Mouse (Mus musculus): ENCODE measurements around the gene Sbds.
"Not testable (repeated sequence)": the region's sequence is repeated elsewhere in the genome, so short reads cannot be mapped to it uniquely, and the experiment has no call there.

Sbds gene

GRCm38 (mm10) chr5:130255799-130256525 is 632 bp upstream of the Sbds start:
- not testable (repeated sequence) for DNase-seq (ENCODE audit: low spot score)

GRCm38 (mm10) chr5:130254164-130255016 is 940 bp downstream of the Sbds start:
- no peak for DNase-seq (ENCODE audit: low spot score)

GRCm38 (mm10) chr5:130247823-130248222 is 7.5 kb downstream of the Sbds start:
- DNase-seq (ENCODE audit: low spot score), result no peak

GRCm38 (mm10) chr5:130241426-130241825 is 13.9 kb downstream of the Sbds start:
- DNase-seq (ENCODE audit: low spot score), result no peak

- DNase-seq (ENCODE audit: low spot score), result no peak
These were observed 15.5 kb downstream of the Sbds start for GRCm38 (mm10) chr5:130239856-130240255.

GRCm38 (mm10) chr5:130239236-130239635 is 16.1 kb downstream of the Sbds start:
- no peak for DNase-seq (ENCODE audit: low spot score)

GRCm38 (mm10) chr5:130236302-130236701 is 19.0 kb downstream of the Sbds start:
- DNase-seq (ENCODE audit: low spot score), result no peak

- DNase-seq (ENCODE audit: low spot score), result no peak
These were observed 27.2 kb downstream of the Sbds start for GRCm38 (mm10) chr5:130228120-130228519.

GRCm38 (mm10) chr5:130226790-130227189 is 28.5 kb downstream of the Sbds start:
- DNase-seq (ENCODE audit: low spot score), result no peak

GRCm38 (mm10) chr5:130222146-130223004 is 33.0 kb downstream of the Sbds start:
- DNase-seq (ENCODE audit: low spot score), result peak; percentile 75

GRCm38 (mm10) chr5:130221760-130222145 is 33.6 kb downstream of the Sbds start:
- DNase-seq (ENCODE audit: low spot score), result no peak

GRCm38 (mm10) chr5:130221316-130221715 is 34.0 kb downstream of the Sbds start:
- no peak for DNase-seq (ENCODE audit: low spot score)

- DNase-seq (ENCODE audit: low spot score), result no peak
These were observed 37.0 kb downstream of the Sbds start for GRCm38 (mm10) chr5:130218336-130218735.

GRCm38 (mm10) chr5:130217406-130217805 is 37.9 kb downstream of the Sbds start:
- DNase-seq (ENCODE audit: low spot score), result no peak

- no peak for DNase-seq (ENCODE audit: low spot score)
These were observed 38.5 kb downstream of the Sbds start, which contains the start of gene Tmem248 for GRCm38 (mm10) chr5:130216781-130217180. Gene Tmem248 (plus strand): TSS chr5:130217081.

GRCm38 (mm10) chr5:130212956-130213355 is 42.4 kb downstream of the Sbds start:
- DNase-seq (ENCODE audit: low spot score), result no peak

- no peak for DNase-seq (ENCODE audit: low spot score)
These were observed 48.0 kb downstream of the Sbds start for GRCm38 (mm10) chr5:130207299-130207698.

GRCm38 (mm10) chr5:130205441-130206023 is 49.8 kb downstream of the Sbds start:
- DNase-seq (ENCODE audit: low spot score), result no peak

GRCm38 (mm10) chr5:130204560-130204959 is 50.8 kb downstream of the Sbds start:
- DNase-seq (ENCODE audit: low spot score), result no peak

GRCm38 (mm10) chr5:130203948-130204347 is 51.4 kb downstream of the Sbds start:
- DNase-seq (ENCODE audit: low spot score), result no peak

- DNase-seq (ENCODE audit: low spot score), result no peak
These were observed 54.9 kb downstream of the Sbds start for GRCm38 (mm10) chr5:130200233-130201029.
